Mouse (Mus musculus): ENCODE data around the gene Slc35e3.

DNA sequence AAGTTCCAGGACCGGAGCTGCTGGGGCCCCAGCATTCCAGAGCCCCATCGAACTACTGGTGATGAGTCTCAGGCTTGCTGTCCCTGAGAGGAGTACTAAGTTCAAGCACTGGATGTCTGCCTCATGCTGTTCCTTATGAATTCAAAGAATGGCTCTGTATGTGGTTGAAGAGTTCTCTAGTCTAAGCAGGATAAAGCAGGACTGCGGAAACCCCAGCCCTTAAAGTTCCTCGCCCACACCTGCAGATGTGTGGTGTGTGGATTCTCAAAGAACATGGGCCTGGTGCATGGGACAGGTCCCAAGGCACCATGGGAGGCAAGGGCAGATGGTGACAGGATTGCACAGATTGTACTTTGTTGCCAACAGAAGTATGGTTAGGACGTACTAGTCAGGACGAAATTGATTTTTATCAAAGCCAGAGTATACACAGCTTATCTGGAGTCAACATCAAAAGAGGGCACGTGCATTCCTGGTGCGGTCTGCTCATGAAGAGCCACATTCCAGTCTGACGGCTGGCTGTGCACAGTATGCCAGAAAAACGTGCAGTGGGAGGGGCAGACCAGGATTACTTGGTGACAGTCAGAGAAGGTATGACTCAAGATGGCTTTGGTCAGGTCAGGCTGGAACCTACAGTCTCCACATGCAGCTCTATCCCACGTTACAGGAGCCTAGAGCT is 16.9 kb downstream of the Slc35e3 start:
- TF ChIP-seq USF1 (IDR thresholded peaks at IDR 0.05; ENCODE audit: low read depth) (no peak), CTCF (IDR thresholded peaks at IDR 0.05; ENCODE audit: control insufficient read depth, insufficient read depth, insufficient read length) (no peak), CEBPB (IDR thresholded peaks at IDR 0.05; ENCODE audit: low read depth) (no peak), MYOG (IDR thresholded peaks at IDR 0.05; ENCODE audit: control insufficient read depth, extremely low read depth, insufficient read length) (no peak)
